Comparison of ENCODE assay signal across 26 mouse cellular contexts in the genomic region with DNA sequence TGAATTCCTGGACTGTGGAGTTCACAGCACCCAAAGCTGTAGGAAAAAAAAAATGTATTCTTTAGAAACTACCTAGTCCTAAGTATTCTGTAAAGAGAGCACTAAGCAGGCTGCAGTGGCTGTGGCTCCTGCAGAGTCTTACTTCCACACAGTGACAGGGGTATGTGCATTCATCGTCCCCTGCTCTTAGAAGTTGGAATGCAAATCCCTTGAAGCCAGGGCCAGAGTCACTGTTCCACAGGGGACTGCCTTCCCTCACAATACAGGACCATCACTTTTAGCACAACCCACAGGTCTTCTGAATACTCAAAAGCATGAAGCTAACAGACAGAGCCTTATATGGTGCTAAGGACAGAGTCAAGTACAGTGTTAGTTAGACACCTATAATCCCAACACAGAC.
"Had no signal": no experiment of that assay in that cellular context is flagged by ENCODE, and none has a peak within 500 bp of the region (broad histone marks: within the 10 kb centered on the region; RNA-seq: fewer than 3 reads in every experiment).

No protein-coding gene starts in this region.

- ATAC-seq: hindbrain, embryonic 16.5 days; inflammation-experienced regulatory T-cells, adult 6 months; intestine, embryonic 15.5 days; intestine, postnatal 0 days; liver, postnatal 0 days had no signal

- H3K27ac ChIP-seq: gastrocnemius, adult 2 months; heart, embryonic 10.5 days; hindbrain, embryonic 10.5 days; hindbrain, embryonic 12.5 days; hindbrain, embryonic 14.5 days; intestine, embryonic 15.5 days; layer of hippocampus, adult 2 months; left cerebral cortex, adult 2 months; limb, embryonic 10.5 days; limb, embryonic 12.5 days; liver, embryonic 13.5 days; liver, embryonic 15.5 days had no signal

- H3K4me3 ChIP-seq: gastrocnemius, adult 2 months; heart, embryonic 10.5 days; hindbrain, embryonic 10.5 days; hindbrain, embryonic 12.5 days; intestine, embryonic 15.5 days; layer of hippocampus, adult 2 months; left cerebral cortex, adult 2 months; limb, embryonic 10.5 days; limb, embryonic 12.5 days; liver, embryonic 13.5 days; liver, embryonic 15.5 days had no signal

- H3K9ac ChIP-seq: hindbrain, embryonic 12.5 days; hindbrain, embryonic 14.5 days; intestine, embryonic 15.5 days; limb, embryonic 12.5 days; liver, embryonic 13.5 days; liver, embryonic 15.5 days; liver, postnatal 0 days had no signal

- H3K27me3 ChIP-seq: hindbrain, embryonic 12.5 days; intestine, embryonic 15.5 days; limb, embryonic 12.5 days; liver, embryonic 13.5 days; liver, embryonic 15.5 days had no signal

- H3K4me1 ChIP-seq: heart, embryonic 10.5 days; hindbrain, embryonic 10.5 days; hindbrain, embryonic 12.5 days; intestine, embryonic 15.5 days; liver, embryonic 13.5 days; liver, embryonic 15.5 days had no signal

- DNase-seq: gastrocnemius, adult 2 months; gastrocnemius, postnatal 10 days; gastrocnemius, postnatal 25 days; heart, postnatal 4 days; kidney, adult 18-20 months; kidney, adult 8-10 months; kidney, postnatal 10 days; kidney, postnatal 25 days; kidney, postnatal 4 days; liver; liver, embryonic 13.5 days; liver, postnatal 0 days had no signal

- H3K9me3 ChIP-seq: heart, embryonic 10.5 days; hindbrain, embryonic 10.5 days; hindbrain, embryonic 12.5 days; intestine, embryonic 15.5 days; limb, embryonic 10.5 days; limb, embryonic 12.5 days; liver, embryonic 13.5 days; liver, embryonic 15.5 days had no signal

- H3K36me3 ChIP-seq: heart, embryonic 10.5 days; hindbrain, embryonic 10.5 days; hindbrain, embryonic 12.5 days; intestine, embryonic 15.5 days; limb, embryonic 10.5 days; limb, embryonic 12.5 days; liver, embryonic 13.5 days; liver, embryonic 15.5 days had no signal

- H3K4me2 ChIP-seq: hindbrain, embryonic 12.5 days; hindbrain, embryonic 14.5 days; intestine, embryonic 15.5 days; limb, embryonic 12.5 days; liver, embryonic 11.5 days; liver, embryonic 13.5 days; liver, embryonic 15.5 days had no signal
